Comparison of ENCODE assay signal across 24 mouse cellular contexts in genomic region chr5:114976935-114977334, GRCm38 (mm10). TPM values are rescaled to one million over a fixed set of nuclear protein-coding genes. Genes with fewer than 3 reads are reported as not detected.
DNase-seq lines count a peak whose midpoint lies in the region; ATAC-seq and TF ChIP-seq lines count a peak whose summit lies in the region.
"Had no signal": no experiment of that assay in that cellular context is flagged by ENCODE, and none has a peak within 500 bp of the region (broad histone marks: within the 10 kb centered on the region; RNA-seq: fewer than 3 reads in every experiment).

No protein-coding gene starts in this region.

- H3K79me2 ChIP-seq in CH12.LX (replicated peaks; ENCODE audit: control insufficient read depth, extremely low read depth, insufficient read depth, poor library complexity, severe bottlenecking) (no peaks in the 10 kb centered on the region), MEL (ENCODE audit: control insufficient read depth, insufficient read depth, low read length, poor library complexity) (no peaks in the 10 kb centered on the region; the same call in 1 of the 2 replicates)

- dilution Hi-C loops in CH12.LX (cut with MboI; ENCODE audit: extremely low pct_ligation_motif_present, extremely low pct_unique_long_range_greater_than_20kb, low sequenced_read_pairs), result no loop called here

- DNase-seq in midbrain, embryonic 11.5 days (ENCODE audit: low spot score, missing footprints), result peak; percentile 54
- DNase-seq in CH12.LX (ENCODE audit: extremely low read depth) (no peak), MEL (ENCODE audit: low read depth, low spot score) (no peak)
- DNase-seq in ovary, postnatal 14 days (ENCODE audit: low spot score), result no peak
- DNase-seq in testis, postnatal 14 days (ENCODE audit: low spot score), result no peak
- DNase-seq: adrenal gland, adult 2 months; adrenal gland, adult 8-10 months; adrenal gland, postnatal 10 days; adrenal gland, postnatal 14 days; adrenal gland, postnatal 25 days; adrenal gland, postnatal 36 days; B cell, adult 2 months; cerebellum, adult 11 months; cerebellum, adult 11-12 months; cerebellum, adult 18-20 months; cerebellum, adult 2 months; cerebellum, adult 8-10 months had no signal

- no peak for TF ChIP-seq POLR2A in CH12.LX (IDR thresholded peaks at IDR 0.05; ENCODE audit: low read depth, low read length)
- no peak for TF ChIP-seq POLR2A in MEL (IDR thresholded peaks at IDR 0.05; ENCODE audit: control insufficient read depth in 1 of 2, insufficient read depth in 1 of 2, low read depth in 1 of 2, low read length in 2 of 2, poor library complexity in 1 of 2)

- no peak overlapping the region for H3K4me3 ChIP-seq in midbrain, embryonic 11.5 days (ENCODE audit: low read depth, low read length)
- H3K4me3 ChIP-seq in midbrain, embryonic 16.5 days (ENCODE audit: low read depth, low read length), result no peak overlapping the region
- H3K4me3 ChIP-seq in CH12.LX (replicated peaks in 1 of 3; ENCODE audit: low read depth in 2 of 3, low read length in 2 of 3, poor library complexity in 1 of 3), result no peak overlapping the region
- H3K4me3 ChIP-seq in MEL (ENCODE audit: control insufficient read depth in 1 of 2, insufficient read depth in 1 of 2, low read depth in 2 of 2, low read length in 2 of 2), result no peak overlapping the region

- in situ Hi-C loops in CH12.LX (cut with MboI; ENCODE audit: low pct_ligation_motif_present, low pct_unique_long_range_greater_than_20kb, low sequenced_read_pairs), result loop anchor here (5.0 to 10.0 kb wide), 3 partner anchors 100 to 260 kb away; partner anchors contain the start of gene Pop5

- H3K4me2 ChIP-seq in midbrain, embryonic 11.5 days, result no peak overlapping the region
- H3K4me2 ChIP-seq in midbrain, embryonic 16.5 days (ENCODE audit: low read length), result no peak overlapping the region
- no peak overlapping the region for H3K4me2 ChIP-seq in CH12.LX (ENCODE audit: insufficient read depth, low read depth, poor library complexity, severe bottlenecking)

- peaks cover 3% of the 10 kb centered on the region; the same call in 1 of the 2 replicates for H3K4me1 ChIP-seq in midbrain, embryonic 11.5 days (ENCODE audit: control insufficient read depth, insufficient read depth, low read length)
- peaks cover 4% of the 10 kb centered on the region; the same call in 1 of the 2 replicates for H3K4me1 ChIP-seq in midbrain, embryonic 16.5 days (ENCODE audit: control insufficient read depth, insufficient read depth, low read length)
- peaks cover 0 to 28% of the 10 kb centered on the region in 2 experiments; a peak in 2 of 4 replicates for H3K4me1 ChIP-seq in CH12.LX (ENCODE audit: control insufficient read depth in 1 of 2, insufficient read depth in 2 of 2)
- peaks cover 0 to 6% of the 10 kb centered on the region in 2 experiments; a peak in 2 of 4 replicates for H3K4me1 ChIP-seq in MEL (ENCODE audit: control insufficient read depth in 1 of 2, insufficient read depth in 2 of 2, low read length in 2 of 2)

- no peak for TF ChIP-seq RAD21 in CH12.LX (IDR thresholded peaks at IDR 0.05; ENCODE audit: low read depth, low read length)
- TF ChIP-seq RAD21 in MEL (IDR thresholded peaks at IDR 0.05; ENCODE audit: low read depth, low read length), result no peak

- no peak overlapping the region for H3K27ac ChIP-seq in midbrain, embryonic 11.5 days (ENCODE audit: low read depth, low read length)
- no peak overlapping the region for H3K27ac ChIP-seq in midbrain, embryonic 16.5 days (ENCODE audit: low read length)
- H3K27ac ChIP-seq in CH12.LX (ENCODE audit: insufficient read depth, low read depth) (no peak overlapping the region), MEL (ENCODE audit: control insufficient read depth, low read depth, low read length) (no peak overlapping the region)

- ATAC-seq in midbrain, embryonic 11.5 days (ENCODE audit: low FRiP score), result no peak
- no peak for ATAC-seq in midbrain, embryonic 16.5 days
- ATAC-seq: activated CD4-positive, CD25-positive, alpha-beta regulatory T cell, adult 4 months; CD4-positive, CD25-positive, alpha-beta regulatory T cell, adult 4 months; Patski had no signal

- no peak overlapping the region for H3K9ac ChIP-seq in midbrain, embryonic 11.5 days (ENCODE audit: low read length)
- H3K9ac ChIP-seq in midbrain, embryonic 16.5 days (ENCODE audit: low read depth, low read length), result no peak overlapping the region
- H3K9ac ChIP-seq in CH12.LX (ENCODE audit: insufficient read depth, low read depth) (no peak overlapping the region), MEL (ENCODE audit: control insufficient read depth, low read depth, low read length, poor library complexity, severe bottlenecking) (no peak overlapping the region)

- no peak for TF ChIP-seq CTCF in CH12.LX (conservative IDR thresholded peaks at IDR 0.05 in 1 of 2, IDR thresholded peaks at IDR 0.05 in 1 of 2; ENCODE audit: low read depth in 2 of 2, low read length in 2 of 2)
- no peak for TF ChIP-seq CTCF in MEL (IDR thresholded peaks at IDR 0.05 in 2 of 3, conservative IDR thresholded peaks at IDR 0.05 in 1 of 3; ENCODE audit: control insufficient read depth in 1 of 3, insufficient read depth in 1 of 3, low read depth in 2 of 3, low read length in 3 of 3, poor library complexity in 1 of 3, severe bottlenecking in 1 of 3)

- no peaks in the 10 kb centered on the region for H3K9me3 ChIP-seq in midbrain, embryonic 11.5 days (ENCODE audit: control insufficient read depth, low read length)
- H3K9me3 ChIP-seq in midbrain, embryonic 16.5 days (replicated peaks; ENCODE audit: control insufficient read depth, low read length, poor library complexity, severe bottlenecking), result no peaks in the 10 kb centered on the region
- no peaks in the 10 kb centered on the region for H3K9me3 ChIP-seq in CH12.LX (replicated peaks; ENCODE audit: low read length)
- H3K9me3 ChIP-seq in MEL (replicated peaks; ENCODE audit: insufficient read depth, low read length), result no peaks in the 10 kb centered on the region
- H3K9me3 ChIP-seq: G1E had no signal

- H3K36me3 ChIP-seq in midbrain, embryonic 11.5 days (ENCODE audit: control insufficient read depth, insufficient read depth, low read length), result no peaks in the 10 kb centered on the region
- no peaks in the 10 kb centered on the region for H3K36me3 ChIP-seq in midbrain, embryonic 16.5 days (ENCODE audit: control insufficient read depth, insufficient read depth, low read length)
- H3K36me3 ChIP-seq in CH12.LX (replicated peaks in 1 of 2; ENCODE audit: control insufficient read depth in 1 of 2, insufficient read depth in 1 of 2, low read length in 1 of 2) (no peaks in the 10 kb centered on the region), MEL (ENCODE audit: control insufficient read depth in 1 of 2, insufficient read depth in 2 of 2, low read length in 2 of 2) (peaks cover 0 to 6% of the 10 kb centered on the region in 2 experiments; a peak in 2 of 4 replicates)
- H3K36me3 ChIP-seq: G1E had no signal

- no peaks in the 10 kb centered on the region for H3K27me3 ChIP-seq in midbrain, embryonic 11.5 days (ENCODE audit: control insufficient read depth, insufficient read depth, low read length)
- 0 out of 2 replicates have a peak, but pooled peaks cover 2% of the 10 kb centered on the region for H3K27me3 ChIP-seq in midbrain, embryonic 16.5 days (ENCODE audit: control insufficient read depth, insufficient read depth, low read depth, low read length)
- no peaks in the 10 kb centered on the region for H3K27me3 ChIP-seq in CH12.LX (replicated peaks)
- H3K27me3 ChIP-seq in MEL (ENCODE audit: control insufficient read depth in 1 of 2, insufficient read depth in 2 of 2, low read length in 2 of 2), result no peaks in the 10 kb centered on the region
- H3K27me3 ChIP-seq: Patski had no signal

- TF ChIP-seq EP300 in CH12.LX (IDR thresholded peaks at IDR 0.05; ENCODE audit: low read length), result no peak
- no peak for TF ChIP-seq EP300 in MEL (IDR thresholded peaks at IDR 0.05; ENCODE audit: low read depth in 1 of 2, low read length in 2 of 2)

RNA-seq across cellular contexts. Expression of gene Hnf1a, which starts 6.0 kb away (rescaled TPM):
- polyA plus RNA-seq in midbrain, embryonic 11.5 days (2014; fragmentation: Nextera tagmentation; extraction: Ambion mirVana), result not detected in 2 replicates
- polyA plus RNA-seq in midbrain, embryonic 16.5 days (2015; fragmentation: Nextera tagmentation; extraction: Ambion mirVana), result 0.05 TPM in 1 of 2 replicates, not detected in the other
- total RNA-seq in CH12.LX (2012; rRNA removed) (not detected in 2 replicates), CH12.LX (2014; rRNA removed) (not detected in 2 replicates), MEL (2012; rRNA removed) (0.08 TPM in 1 of 2 replicates, not detected in the other)
- polyA plus RNA-seq in CH12.LX (2012; ENCODE audit: insufficient read length, low read depth) (not detected in 2 replicates), MEL (2012; ENCODE audit: insufficient read depth in 1 of 2, insufficient read length in 2 of 2, low read depth in 1 of 2, low replicate concordance in 2 of 2, missing spikeins in 1 of 2) (under 1 TPM in 1 of 2 experiments, not detected in 1; 0.28 TPM)
- total RNA-seq: adrenal gland, adult 18-20 months; adrenal gland, adult 8-10 months; adrenal gland, postnatal 25 days had no signal
- polyA plus RNA-seq: brain, embryonic 14.5 days; G1E had no signal

RNA-seq across cellular contexts. Expression of gene Sppl3, which starts 34.0 kb away (rescaled TPM):
- 21.7 and 23.6 TPM in 2 replicates for polyA plus RNA-seq in midbrain, embryonic 11.5 days (2014; fragmentation: Nextera tagmentation; extraction: Ambion mirVana)
- 18.2 and 18.4 TPM in 2 replicates for polyA plus RNA-seq in midbrain, embryonic 16.5 days (2015; fragmentation: Nextera tagmentation; extraction: Ambion mirVana)
- total RNA-seq in CH12.LX (2012; rRNA removed), result 13.6 and 14.3 TPM in 2 replicates
- total RNA-seq in CH12.LX (2014; rRNA removed), result 12.1 and 14.9 TPM in 2 replicates
- 18.3 and 29.2 TPM in 2 replicates for polyA plus RNA-seq in CH12.LX (2012; ENCODE audit: insufficient read length, low read depth)
- 25.8 and 29.5 TPM in 2 replicates for total RNA-seq in MEL (2012; rRNA removed)
- polyA plus RNA-seq in MEL (2012; ENCODE audit: insufficient read depth in 1 of 2, insufficient read length in 2 of 2, low read depth in 1 of 2, low replicate concordance in 2 of 2, missing spikeins in 1 of 2), result 10 to 100 TPM in 1 of 2 experiments, not detected in 1; 50.9 TPM

RNA-seq across cellular contexts. Expression of gene 2210016L21Rik, which starts 35.0 kb away (rescaled TPM):
- polyA plus RNA-seq in midbrain, embryonic 11.5 days (2014; fragmentation: Nextera tagmentation; extraction: Ambion mirVana), result 43.5 and 46.3 TPM in 2 replicates
- polyA plus RNA-seq in midbrain, embryonic 16.5 days (2015; fragmentation: Nextera tagmentation; extraction: Ambion mirVana), result 117 and 132 TPM in 2 replicates
- total RNA-seq in CH12.LX (2012; rRNA removed) (21.6 TPM in 2 replicates), CH12.LX (2014; rRNA removed) (11.0 and 11.5 TPM in 2 replicates), MEL (2012; rRNA removed) (14.4 and 16.2 TPM in 2 replicates)
- polyA plus RNA-seq in CH12.LX (2012; ENCODE audit: insufficient read length, low read depth) (32.5 and 49.1 TPM in 2 replicates), MEL (2012; ENCODE audit: insufficient read depth in 1 of 2, insufficient read length in 2 of 2, low read depth in 1 of 2, low replicate concordance in 2 of 2, missing spikeins in 1 of 2) (10 to 100 TPM in 1 of 2 experiments, not detected in 1; 46.1 TPM)

RNA-seq across cellular contexts. Expression of gene Oasl1, which starts 53.9 kb away (rescaled TPM):
- not detected in 2 replicates for polyA plus RNA-seq in midbrain, embryonic 11.5 days (2014; fragmentation: Nextera tagmentation; extraction: Ambion mirVana)
- 0.40 TPM in 1 of 2 replicates, not detected in the other for polyA plus RNA-seq in midbrain, embryonic 16.5 days (2015; fragmentation: Nextera tagmentation; extraction: Ambion mirVana)
- total RNA-seq in CH12.LX (2012; rRNA removed) (not detected in 2 replicates), CH12.LX (2014; rRNA removed) (not detected in 2 replicates), MEL (2012; rRNA removed) (8.2 and 11.5 TPM in 2 replicates)
- polyA plus RNA-seq in CH12.LX (2012; ENCODE audit: insufficient read length, low read depth) (0.37 and 0.46 TPM in 2 replicates), MEL (2012; ENCODE audit: insufficient read depth in 1 of 2, insufficient read length in 2 of 2, low read depth in 1 of 2, low replicate concordance in 2 of 2, missing spikeins in 1 of 2) (10 to 100 TPM in 1 of 2 experiments, not detected in 1; 33.3 TPM)
